Mouse (Mus musculus) erythroblast, embryonic 14.5 days (primary cell): Measurements from ENCODE around the gene Ehhadh. TPM values are rescaled to one million over a fixed set of nuclear protein-coding genes. Genes with fewer than 3 reads are reported as not detected.

ENCODE experiments used
- H3K27me3 ChIP-seq: 2 replicates; pipeline ENCODE4 v1.6.1; 2012; ENCODE audit warnings: inconsistent platforms; ENCODE audit not compliant: control insufficient read depth
- H3K36me3 ChIP-seq: 2 replicates; pipeline ENCODE4 v1.6.1; 2012; ENCODE audit warnings: mild to moderate bottlenecking, inconsistent platforms; ENCODE audit not compliant: control insufficient read depth
- H3K4me1 ChIP-seq: 2 replicates; pipeline ENCODE4 v1.6.1; 2012; ENCODE audit warnings: inconsistent platforms; ENCODE audit not compliant: control insufficient read depth
- H3K4me3 ChIP-seq: replicated peaks from 2 replicates; pipeline ENCODE3; 2012; ENCODE audit warnings: moderate library complexity, mild to moderate bottlenecking, inconsistent platforms
- H3K9me3 ChIP-seq: 2 replicates; pipeline ENCODE4 v1.6.1; 2012; ENCODE audit warnings: low read length, inconsistent platforms, mixed read lengths; ENCODE audit not compliant: control insufficient read depth
- GATA1 ChIP-seq: IDR thresholded peaks from 2 replicates; pipeline ENCODE4 v1.6.1; 2012; ENCODE audit warnings: low read length, inconsistent platforms, mixed read lengths
- TAL1 ChIP-seq: IDR thresholded peaks from 3 replicates; pipeline ENCODE4 v1.6.1; 2012; ENCODE audit warnings: low read length, inconsistent platforms, mixed read lengths
- polyA plus RNA-seq: library from polyadenylated mRNA; stranded (reverse); fragments of >175 nt; gene quantifications from 2 replicates; pipeline ENCODE4 v1.2.3, GENCODE M21; 2012

Gene Ehhadh
- polyA plus RNA-seq, 1 experiment: 0.05 TPM

DNA sequence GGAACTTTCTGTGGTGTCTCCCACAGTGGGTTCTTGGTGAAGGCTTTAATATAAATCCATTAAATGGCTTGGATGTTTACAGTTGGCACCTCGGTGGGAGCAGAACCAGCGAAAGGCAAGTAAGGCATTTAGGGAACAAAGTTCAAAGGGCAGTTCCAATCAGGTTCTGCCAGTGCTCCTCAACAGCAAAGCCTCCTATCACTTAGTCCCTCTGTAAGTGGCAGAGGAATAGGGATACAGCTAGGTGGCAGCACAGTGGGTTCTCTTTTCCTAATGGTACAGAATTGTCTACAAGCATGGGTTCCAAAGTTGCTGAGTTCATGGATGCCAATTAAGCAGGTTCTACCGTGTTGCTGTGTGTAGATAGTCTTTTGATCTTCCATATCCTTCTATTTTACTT is 974 bp upstream of the Ehhadh start:
- Histone ChIP-seq H3K4me3 (no peak overlapping the region), H3K27me3 (no peaks in the 10 kb centered on the region), H3K4me1 (peaks cover 70% of the 10 kb centered on the region), H3K9me3 (no peaks in the 10 kb centered on the region), H3K36me3 (peaks cover 4% of the 10 kb centered on the region)
- TF ChIP-seq GATA1 (no peak), TAL1 (no peak)

DNA sequence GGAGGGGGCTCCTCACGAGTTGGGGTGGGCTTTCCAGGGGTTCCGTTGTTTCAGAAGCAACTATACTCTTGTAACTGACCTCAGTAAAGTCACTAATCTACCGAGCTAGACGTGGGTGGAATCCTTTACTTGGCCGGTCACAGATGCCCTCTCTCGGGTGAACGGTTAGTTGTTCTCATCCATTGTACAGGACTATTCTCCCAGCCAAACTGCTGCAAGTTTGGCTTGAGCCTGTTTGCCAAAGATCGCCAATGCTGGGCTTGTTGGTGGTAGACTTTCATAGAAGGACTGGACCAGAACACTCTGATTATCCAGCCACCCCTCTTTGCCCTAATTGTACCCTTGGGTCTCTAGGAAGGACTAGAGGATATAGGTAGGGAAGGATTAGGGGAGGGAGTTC is 1.3 kb downstream of the Ehhadh start:
- peaks cover 49% of the 10 kb centered on the region for H3K4me1 ChIP-seq

GRCm38 (mm10) chr16:21785000-21785399 is 2.6 kb downstream of the Ehhadh start:
- H3K36me3 ChIP-seq: peaks cover 4% of the 10 kb centered on the region
- H3K4me1 ChIP-seq: peaks cover 38% of the 10 kb centered on the region
- no peak for TF ChIP-seq TAL1
- no peak for TF ChIP-seq GATA1
- no peaks in the 10 kb centered on the region for H3K27me3 ChIP-seq
- no peaks in the 10 kb centered on the region for H3K9me3 ChIP-seq
- no peak overlapping the region for H3K4me3 ChIP-seq

More for the DNA sequence above, 1.3 kb downstream of the Ehhadh start:
- no peak for TF ChIP-seq TAL1
- no peak for TF ChIP-seq GATA1
- no peak overlapping the region for H3K4me3 ChIP-seq
- no peaks in the 10 kb centered on the region for H3K27me3 ChIP-seq
- peaks cover 4% of the 10 kb centered on the region for H3K36me3 ChIP-seq
- no peaks in the 10 kb centered on the region for H3K9me3 ChIP-seq

DNA sequence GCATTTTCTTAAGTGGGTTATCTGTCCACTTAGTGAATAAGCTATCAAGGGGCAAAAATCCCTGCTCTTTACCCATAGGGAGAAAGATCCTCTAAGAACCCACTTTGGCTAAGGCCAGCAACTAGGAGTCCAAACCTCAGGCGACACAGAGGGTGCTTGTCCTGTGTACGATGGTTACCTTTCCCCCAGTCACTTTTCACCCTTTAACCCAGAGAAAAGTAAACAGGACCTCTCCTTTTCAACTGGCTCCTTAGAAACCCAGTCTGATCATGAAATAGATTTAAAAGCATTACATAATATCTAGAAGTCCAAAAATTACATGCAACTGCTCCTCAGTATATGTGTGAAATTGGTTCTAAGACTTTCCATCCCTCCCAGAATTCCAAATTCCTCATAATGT is 4.8 kb downstream of the Ehhadh start:
- H3K27me3 ChIP-seq: no peaks in the 10 kb centered on the region
- no peak for TF ChIP-seq GATA1
- no peak for TF ChIP-seq TAL1
- H3K36me3 ChIP-seq: peaks cover 4% of the 10 kb centered on the region
- H3K4me3 ChIP-seq: no peak overlapping the region
- peaks cover 19% of the 10 kb centered on the region for H3K4me1 ChIP-seq
- H3K9me3 ChIP-seq: no peaks in the 10 kb centered on the region

GRCm38 (mm10) chr16:21781895-21782294 is 5.7 kb downstream of the Ehhadh start:
- no peak overlapping the region for H3K4me3 ChIP-seq
- no peaks in the 10 kb centered on the region for H3K9me3 ChIP-seq
- peaks cover 10% of the 10 kb centered on the region for H3K4me1 ChIP-seq
- no peaks in the 10 kb centered on the region for H3K27me3 ChIP-seq
- peaks cover 10% of the 10 kb centered on the region for H3K36me3 ChIP-seq
- TF ChIP-seq GATA1: no peak
- TF ChIP-seq TAL1: no peak

DNA sequence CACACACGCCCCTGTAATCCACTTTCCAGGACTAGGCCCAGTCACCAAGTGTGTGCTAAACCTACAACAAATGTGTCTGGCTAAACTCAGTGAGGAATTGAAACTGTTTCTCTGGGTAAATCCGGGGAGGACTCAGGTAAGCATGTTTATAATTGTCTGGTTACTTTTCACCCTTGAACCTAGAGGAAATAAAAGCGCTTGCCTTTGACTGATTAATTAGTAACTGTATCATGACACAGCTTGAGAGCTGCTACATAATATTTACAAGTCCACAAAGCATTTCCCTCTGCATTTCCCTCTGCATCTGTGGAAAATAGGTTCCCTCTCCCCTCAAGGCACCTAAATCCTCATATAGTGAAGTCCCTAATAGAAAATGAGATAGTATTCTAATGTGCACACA is 6.3 kb downstream of the Ehhadh start:
- no peak for TF ChIP-seq TAL1
- TF ChIP-seq GATA1: no peak
- H3K36me3 ChIP-seq: peaks cover 10% of the 10 kb centered on the region
- peaks cover 4% of the 10 kb centered on the region for H3K4me1 ChIP-seq
- H3K27me3 ChIP-seq: no peaks in the 10 kb centered on the region
- no peak overlapping the region for H3K4me3 ChIP-seq
- no peaks in the 10 kb centered on the region for H3K9me3 ChIP-seq

- Histone ChIP-seq H3K4me1 (no peaks in the 10 kb centered on the region), H3K9me3 (no peaks in the 10 kb centered on the region), H3K36me3 (peaks cover 15% of the 10 kb centered on the region), H3K4me3 (no peak overlapping the region), H3K27me3 (no peaks in the 10 kb centered on the region)
- TF ChIP-seq GATA1 (no peak), TAL1 (no peak)
Observed at GRCm38 (mm10) chr16:21779149-21779548, 8.5 kb downstream of the Ehhadh start.

GRCm38 (mm10) chr16:21778293-21778866 is 9.2 kb downstream of the Ehhadh start:
- H3K4me3 ChIP-seq: peak overlapping the region; percentile 25

DNA sequence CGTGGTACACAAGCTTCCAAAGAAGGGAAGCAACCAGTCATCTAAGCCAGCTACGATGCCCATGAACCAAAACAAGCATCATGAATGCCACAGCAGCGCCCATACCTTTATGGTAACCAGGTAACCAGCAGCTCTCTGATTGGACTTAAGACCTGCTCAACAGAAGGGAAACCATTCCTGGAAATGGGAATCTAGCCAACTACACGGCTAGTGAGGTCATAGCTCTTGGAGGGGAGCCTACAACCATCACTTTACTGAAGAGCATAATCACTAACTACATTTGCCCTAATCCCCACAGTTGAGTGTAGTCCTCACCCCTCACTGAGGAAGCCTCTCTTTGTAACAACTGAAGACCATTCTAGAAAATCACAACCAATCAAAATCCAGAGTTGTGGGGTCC is 12.9 kb downstream of the Ehhadh start:
- TF ChIP-seq TAL1: no peak
- TF ChIP-seq GATA1: no peak
- Histone ChIP-seq H3K27me3 (no peaks in the 10 kb centered on the region), H3K9me3 (no peaks in the 10 kb centered on the region), H3K36me3 (peaks cover 26% of the 10 kb centered on the region), H3K4me1 (no peaks in the 10 kb centered on the region), H3K4me3 (no peak overlapping the region)

More at GRCm38 (mm10) chr16:21778293-21778866, 9.2 kb downstream of the Ehhadh start:
- H3K27me3 ChIP-seq: no peaks in the 10 kb centered on the region
- H3K9me3 ChIP-seq: no peaks in the 10 kb centered on the region
- TF ChIP-seq GATA1: no peak
- TF ChIP-seq TAL1: no peak
- peaks cover 16% of the 10 kb centered on the region for H3K36me3 ChIP-seq
- H3K4me1 ChIP-seq: no peaks in the 10 kb centered on the region

DNA sequence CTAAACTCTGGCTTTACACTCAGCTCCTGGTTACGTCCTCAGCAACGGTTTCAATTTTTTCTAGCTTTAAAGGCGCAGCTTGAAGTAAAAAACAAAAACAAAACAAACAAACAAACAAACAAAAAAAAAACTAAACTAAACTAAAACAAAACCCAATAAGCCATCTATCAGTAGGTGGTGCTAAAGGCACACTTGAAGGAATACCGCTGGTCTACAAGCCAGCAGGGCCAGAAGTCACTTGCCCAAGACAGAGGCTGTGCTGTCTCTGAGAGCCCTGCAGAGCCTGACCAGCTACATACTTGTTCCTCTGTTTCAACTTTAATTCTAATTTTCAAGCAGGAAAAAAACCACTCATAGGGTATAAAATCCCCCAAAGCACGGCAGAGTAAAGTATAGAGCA is 17.9 kb downstream of the Ehhadh start:
- H3K9me3 ChIP-seq: no peaks in the 10 kb centered on the region
- H3K36me3 ChIP-seq: peaks cover 27% of the 10 kb centered on the region
- TF ChIP-seq GATA1 (no peak), TAL1 (no peak)
- H3K4me3 ChIP-seq: no peak overlapping the region
- H3K4me1 ChIP-seq: no peaks in the 10 kb centered on the region
- H3K27me3 ChIP-seq: no peaks in the 10 kb centered on the region

- TF ChIP-seq GATA1: no peak
- no peak for TF ChIP-seq TAL1
- Histone ChIP-seq H3K27me3 (no peaks in the 10 kb centered on the region), H3K4me3 (no peak overlapping the region), H3K9me3 (no peaks in the 10 kb centered on the region), H3K4me1 (no peaks in the 10 kb centered on the region), H3K36me3 (peaks cover 22% of the 10 kb centered on the region)
Observed at GRCm38 (mm10) chr16:21768255-21768654, 19.4 kb downstream of the Ehhadh start.
